Mouse (Mus musculus): ENCODE results near the gene Rpl18a. TPM values are rescaled to one million over a fixed set of nuclear protein-coding genes. Genes with fewer than 3 reads are reported as not detected.

Rpl18a gene
- polyA plus RNA-seq, 1 experiment from 2014 or later: 2,542 TPM

GRCm38 (mm10) chr8:70878178-70878577 is 19.0 kb downstream of the Rpl18a start:
- peaks cover 18% of the 10 kb centered on the region for H3K4me1 ChIP-seq (replicated peaks)
- no peak overlapping the region for H3K4me2 ChIP-seq
- no peak overlapping the region for H3K27ac ChIP-seq
- no peaks in the 10 kb centered on the region for H3K9me3 ChIP-seq (replicated peaks)
- no peak for ATAC-seq (replicated peaks; ENCODE audit: insufficient number of reproducible peaks, insufficient read depth, low FRiP score, low read depth)
- peaks cover 3% of the 10 kb centered on the region; the same call in 1 of the 2 replicates for H3K27me3 ChIP-seq
- H3K36me3 ChIP-seq: no peaks in the 10 kb centered on the region
- no peak overlapping the region for H3K9ac ChIP-seq
- WGBS: 26% methylated on average over 2 of the region's 2 CpGs
- H3K4me3 ChIP-seq: no peak overlapping the region

DNA sequence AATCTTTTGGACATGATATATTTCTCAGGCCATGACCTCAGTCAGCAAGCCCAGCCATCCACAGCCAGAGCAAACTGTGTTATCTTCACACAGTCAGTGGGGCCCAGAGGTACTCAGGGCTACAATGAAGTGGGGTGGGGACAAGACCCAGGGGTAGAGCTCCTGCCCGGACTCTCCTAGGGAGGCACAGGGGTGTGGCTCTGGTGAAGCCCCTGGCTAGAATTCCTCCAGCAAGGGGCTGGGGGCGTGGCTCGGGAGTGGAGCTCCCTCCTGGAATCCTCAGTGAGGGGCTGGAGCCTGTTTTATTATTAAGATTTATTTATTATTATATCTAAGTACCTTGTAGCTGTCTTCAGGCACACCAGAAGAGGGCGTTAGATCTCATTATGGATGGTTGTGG is 20.8 kb downstream of the Rpl18a start:
- WGBS: 50% methylated on average over 4 of the region's 4 CpGs
- no peak overlapping the region for H3K4me2 ChIP-seq
- H3K4me3 ChIP-seq: no peak overlapping the region
- no peaks in the 10 kb centered on the region for H3K27me3 ChIP-seq
- H3K36me3 ChIP-seq: no peaks in the 10 kb centered on the region
- H3K9me3 ChIP-seq (replicated peaks): no peaks in the 10 kb centered on the region
- H3K9ac ChIP-seq: no peak overlapping the region
- no peak for ATAC-seq (replicated peaks; ENCODE audit: insufficient number of reproducible peaks, insufficient read depth, low FRiP score, low read depth)
- no peak overlapping the region for H3K27ac ChIP-seq
- peaks cover 23% of the 10 kb centered on the region for H3K4me1 ChIP-seq (replicated peaks)

GRCm38 (mm10) chr8:70874441-70874840 is 22.8 kb downstream of the Rpl18a start:
- no peak overlapping the region for H3K9ac ChIP-seq
- ATAC-seq (replicated peaks; ENCODE audit: insufficient number of reproducible peaks, insufficient read depth, low FRiP score, low read depth): no peak
- peaks cover 13% of the 10 kb centered on the region for H3K4me1 ChIP-seq (replicated peaks)
- no peaks in the 10 kb centered on the region for H3K9me3 ChIP-seq (replicated peaks)
- H3K4me3 ChIP-seq: no peak overlapping the region
- H3K27ac ChIP-seq: no peak overlapping the region
- 87% methylated on average over 13 of the region's 13 CpGs for WGBS
- H3K4me2 ChIP-seq: no peak overlapping the region
- H3K27me3 ChIP-seq: no peaks in the 10 kb centered on the region
- no peaks in the 10 kb centered on the region for H3K36me3 ChIP-seq

GRCm38 (mm10) chr8:70873364-70873985 is 23.7 kb downstream of the Rpl18a start, which contains the start of gene Ccdc124:
TSS of gene Ccdc124 (minus strand) at chr8:70873935.
- Histone ChIP-seq H3K9me3 (replicated peaks) (no peaks in the 10 kb centered on the region), H3K9ac (peak within 1 kb of the TSS; percentile 75), H3K27ac (peak within 1 kb of the TSS; percentile 78), H3K36me3 (no peaks in the 10 kb centered on the region), H3K27me3 (no peaks in the 10 kb centered on the region), H3K4me3 (peak within 1 kb of the TSS; percentile 90), H3K4me2 (peak within 1 kb of the TSS; percentile 94), H3K4me1 (replicated peaks) (peaks cover 23% of the 10 kb centered on the region)
- under 1% methylated on average over 46 of the region's 46 CpGs for WGBS
- peak; percentile 85 for ATAC-seq (replicated peaks; ENCODE audit: insufficient number of reproducible peaks, insufficient read depth, low FRiP score, low read depth)

DNA sequence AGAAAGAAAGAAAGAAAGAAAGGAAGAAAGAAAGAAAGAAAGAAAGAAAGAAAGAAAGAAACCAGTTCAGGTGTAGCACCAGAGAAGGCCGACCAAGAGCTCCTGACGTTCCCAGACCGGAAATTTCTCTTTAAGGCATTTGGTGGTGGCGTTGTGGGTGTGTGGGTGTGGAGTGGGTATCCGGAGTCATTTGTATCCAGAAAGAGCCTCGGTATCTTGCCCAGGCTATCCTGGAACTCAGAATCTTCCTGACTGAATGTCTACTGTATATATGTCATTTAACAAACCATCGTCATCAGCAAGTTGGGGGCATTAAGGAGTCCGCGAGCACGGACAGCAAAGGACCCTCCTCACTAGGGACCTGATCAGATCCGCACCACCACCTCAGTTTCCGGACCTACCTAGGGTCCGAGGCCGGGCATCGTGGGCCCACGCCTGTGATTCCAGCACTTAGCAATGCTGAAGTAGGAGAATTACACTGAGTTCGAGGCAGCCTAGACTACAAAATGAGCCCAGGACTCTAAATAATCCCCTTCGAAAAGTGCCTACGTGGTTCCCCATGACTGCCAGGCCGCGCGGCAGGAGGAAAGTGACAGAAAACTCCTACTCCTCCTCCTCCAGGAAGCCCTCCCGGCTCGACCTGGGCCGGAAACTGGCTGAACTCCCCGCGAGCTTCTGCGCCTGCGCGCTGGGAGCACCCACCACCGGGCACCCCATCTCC is 24.4 kb downstream of the Rpl18a start:
- 4% methylated on average over 31 of the region's 31 CpGs for WGBS
- Histone ChIP-seq H3K27me3 (no peaks in the 10 kb centered on the region), H3K36me3 (no peaks in the 10 kb centered on the region), H3K4me3 (peak overlapping the region; percentile 90), H3K9me3 (replicated peaks) (no peaks in the 10 kb centered on the region), H3K27ac (peak overlapping the region; percentile 78), H3K9ac (peak overlapping the region; percentile 75), H3K4me1 (replicated peaks) (peaks cover 29% of the 10 kb centered on the region), H3K4me2 (peak overlapping the region; percentile 94)
- ATAC-seq (replicated peaks; ENCODE audit: insufficient number of reproducible peaks, insufficient read depth, low FRiP score, low read depth): no peak; the same call in 1 of the 2 replicates

DNA sequence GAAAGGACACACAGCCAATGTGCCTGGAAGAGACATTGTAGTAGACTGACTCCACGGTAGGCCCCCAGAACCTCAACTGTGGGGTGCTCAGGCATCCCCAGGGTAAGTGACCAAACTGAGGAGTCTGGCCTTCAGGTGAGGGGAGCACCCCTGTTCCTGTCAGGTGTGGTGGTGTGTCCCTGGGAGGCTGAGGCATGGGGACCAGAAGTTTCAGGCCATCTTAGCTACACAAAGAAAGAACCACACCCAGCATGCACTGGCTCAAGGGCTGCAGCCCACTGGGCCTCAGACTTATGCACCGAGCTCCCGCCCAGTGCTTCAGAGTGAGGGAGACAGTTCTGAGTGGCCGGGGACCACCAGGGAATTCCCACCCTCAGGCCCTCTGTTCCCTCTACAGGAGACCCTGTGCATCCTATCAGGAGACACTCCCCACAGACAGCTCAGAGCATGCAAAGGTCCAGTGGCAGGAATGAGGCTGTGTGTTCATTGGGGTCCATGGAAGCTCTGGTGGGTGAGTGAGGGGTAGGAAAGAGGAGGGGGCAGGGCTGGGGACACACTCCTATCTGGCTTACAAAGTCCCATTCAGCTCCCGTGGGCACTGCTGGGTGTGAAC is 25.9 kb downstream of the Rpl18a start:
- no peak overlapping the region for H3K4me3 ChIP-seq
- no peaks in the 10 kb centered on the region for H3K36me3 ChIP-seq
- no peak overlapping the region for H3K9ac ChIP-seq
- no peak for ATAC-seq (replicated peaks; ENCODE audit: insufficient number of reproducible peaks, insufficient read depth, low FRiP score, low read depth)
- H3K4me1 ChIP-seq (replicated peaks): peaks cover 32% of the 10 kb centered on the region
- H3K27ac ChIP-seq: no peak overlapping the region
- 0 out of 2 replicates have a peak, but pooled peaks cover 5% of the 10 kb centered on the region for H3K27me3 ChIP-seq
- no peak overlapping the region for H3K4me2 ChIP-seq
- H3K9me3 ChIP-seq (replicated peaks): no peaks in the 10 kb centered on the region
- 78% methylated on average over 5 of the region's 5 CpGs for WGBS

GRCm38 (mm10) chr8:70869601-70870041 is 27.6 kb downstream of the Rpl18a start:
- 0 out of 2 replicates have a peak, but pooled peaks cover 5% of the 10 kb centered on the region for H3K27me3 ChIP-seq
- no peak overlapping the region for H3K9ac ChIP-seq
- no peaks in the 10 kb centered on the region for H3K9me3 ChIP-seq (replicated peaks)
- WGBS: 51% methylated on average over 16 of the region's 16 CpGs
- no peaks in the 10 kb centered on the region for H3K36me3 ChIP-seq
- H3K27ac ChIP-seq: no peak overlapping the region
- no peak for ATAC-seq (replicated peaks; ENCODE audit: insufficient number of reproducible peaks, insufficient read depth, low FRiP score, low read depth)
- peaks cover 41% of the 10 kb centered on the region for H3K4me1 ChIP-seq (replicated peaks)
- H3K4me3 ChIP-seq: no peak overlapping the region
- H3K4me2 ChIP-seq: no peak overlapping the region

DNA sequence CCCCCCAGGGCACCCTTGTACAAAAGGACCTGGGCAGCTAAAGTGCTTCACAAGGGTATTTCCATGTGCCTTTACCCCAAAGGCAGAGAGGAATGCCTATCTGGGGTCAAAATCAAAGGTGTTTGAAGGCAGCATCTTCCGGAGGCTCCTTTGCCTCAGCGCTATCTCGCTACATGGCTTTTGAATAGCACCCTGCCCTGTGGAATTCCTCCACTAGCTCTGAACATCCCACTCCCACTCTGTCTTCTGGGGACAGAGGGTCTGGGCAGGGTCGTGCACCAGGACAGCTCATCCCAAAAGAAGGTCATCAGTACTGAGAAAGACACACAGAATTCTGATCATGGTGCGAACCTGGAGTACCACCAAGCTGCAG is 28.0 kb downstream of the Rpl18a start:
- WGBS: 34% methylated on average over 5 of the region's 5 CpGs
- no peak for ATAC-seq (replicated peaks; ENCODE audit: insufficient number of reproducible peaks, insufficient read depth, low FRiP score, low read depth)

DNA sequence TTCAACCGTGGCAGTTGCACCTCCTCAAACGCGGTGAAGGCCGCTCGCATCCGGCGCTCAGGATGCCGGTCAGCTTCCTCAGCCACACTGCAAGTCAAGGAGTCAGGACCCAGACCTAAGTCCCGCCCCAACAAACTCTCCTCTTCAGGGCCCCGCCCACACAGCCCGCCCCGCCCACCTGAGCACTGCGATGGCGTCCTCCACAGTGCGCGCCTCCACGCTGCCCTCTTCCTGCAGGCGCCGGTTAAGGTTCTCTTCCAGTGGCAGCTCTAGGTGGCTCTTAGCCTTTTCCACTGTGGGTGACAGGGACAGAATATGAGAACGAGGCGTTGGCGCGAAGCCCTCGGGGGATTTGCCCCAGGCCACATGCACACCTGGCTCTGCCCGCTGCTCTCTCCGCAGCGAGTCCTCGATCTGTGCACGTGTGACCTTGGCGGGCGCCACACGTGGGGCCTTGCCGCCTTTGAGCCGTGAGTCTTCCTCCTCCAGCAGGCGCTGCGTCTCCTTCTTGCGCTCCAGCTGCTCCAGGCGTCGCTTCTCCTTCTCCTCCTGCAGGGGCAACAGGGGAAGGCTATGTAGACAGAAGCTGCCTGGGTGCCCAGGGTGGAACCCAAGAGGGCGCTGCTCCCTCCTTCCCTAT is 28.5 kb downstream of the Rpl18a start:
- Histone ChIP-seq H3K4me1 (replicated peaks) (peaks cover 48% of the 10 kb centered on the region), H3K9me3 (replicated peaks) (no peaks in the 10 kb centered on the region), H3K4me2 (peak overlapping the region; percentile 44), H3K9ac (peak overlapping the region; percentile 22; the same call in 1 of the 2 replicates), H3K27me3 (0 out of 2 replicates have a peak, but pooled peaks cover 14% of the 10 kb centered on the region), H3K36me3 (no peaks in the 10 kb centered on the region), H3K4me3 (peak overlapping the region; percentile 14; the same call in 1 of the 2 replicates), H3K27ac (no peak overlapping the region)
- 30% methylated on average over 40 of the region's 40 CpGs for WGBS
- no peak for ATAC-seq (replicated peaks; ENCODE audit: insufficient number of reproducible peaks, insufficient read depth, low FRiP score, low read depth)

More for the DNA sequence above, 28.0 kb downstream of the Rpl18a start:
- H3K27ac ChIP-seq: no peak overlapping the region
- peak overlapping the region; percentile 44 for H3K4me2 ChIP-seq
- H3K27me3 ChIP-seq: 0 out of 2 replicates have a peak, but pooled peaks cover 9% of the 10 kb centered on the region
- H3K36me3 ChIP-seq: no peaks in the 10 kb centered on the region
- no peaks in the 10 kb centered on the region for H3K9me3 ChIP-seq (replicated peaks)
- H3K9ac ChIP-seq: peak overlapping the region; percentile 22; the same call in 1 of the 2 replicates
- peaks cover 45% of the 10 kb centered on the region for H3K4me1 ChIP-seq (replicated peaks)
- H3K4me3 ChIP-seq: 0 out of 2 replicates have a peak overlapping the region, but pooled peaks have one; percentile 14

GRCm38 (mm10) chr8:70866566-70866965 is 30.6 kb downstream of the Rpl18a start:
- Histone ChIP-seq H3K9me3 (replicated peaks) (no peaks in the 10 kb centered on the region), H3K4me2 (peak overlapping the region; percentile 91; the same call in 1 of the 2 replicates), H3K9ac (no peak overlapping the region), H3K4me3 (no peak overlapping the region), H3K4me1 (replicated peaks) (peaks cover 58% of the 10 kb centered on the region), H3K27ac (no peak overlapping the region), H3K27me3 (peaks cover 33% of the 10 kb centered on the region), H3K36me3 (no peaks in the 10 kb centered on the region)
- 86% methylated on average over 7 of the region's 7 CpGs for WGBS
- ATAC-seq (replicated peaks; ENCODE audit: insufficient number of reproducible peaks, insufficient read depth, low FRiP score, low read depth): no peak
